Mouse (Mus musculus): ENCODE data around the gene Ccr9. TPM values are rescaled to one million over a fixed set of nuclear protein-coding genes. Genes with fewer than 3 reads are reported as not detected.

Ccr9 gene
- polyA plus RNA-seq, 1 experiment from 2014 or later: 0.04 TPM

GRCm38 (mm10) chr9:123815444-123815843, 137.2 kb downstream of the Ccr9 start:
- DNase-seq (ENCODE audit: extremely low spot score, low spot score): no peak
- Histone ChIP-seq H3K36me3 (replicated peaks) (peaks cover 53% of the 10 kb centered on the region), H3K9me3 (no peaks in the 10 kb centered on the region), H3K4me1 (no peaks in the 10 kb centered on the region), H3K4me3 (no peak overlapping the region), H3K27me3 (ENCODE audit: poor library complexity, severe bottlenecking) (no peaks in the 10 kb centered on the region), H3K27ac (no peak overlapping the region)
- WGBS: 96% methylated on average over 3 of the region's 3 CpGs

GRCm38 (mm10) chr9:123815996-123816395, 137.8 kb downstream of the Ccr9 start:
- 98% methylated on average over 1 of the region's 1 CpGs for WGBS
- Histone ChIP-seq H3K27ac (no peak overlapping the region), H3K36me3 (replicated peaks) (peaks cover 53% of the 10 kb centered on the region), H3K4me3 (no peak overlapping the region), H3K27me3 (ENCODE audit: poor library complexity, severe bottlenecking) (no peaks in the 10 kb centered on the region), H3K9me3 (no peaks in the 10 kb centered on the region), H3K4me1 (no peaks in the 10 kb centered on the region)
- DNase-seq (ENCODE audit: extremely low spot score, low spot score): no peak

GRCm38 (mm10) chr9:123818601-123819000, 140.4 kb downstream of the Ccr9 start:
- Histone ChIP-seq H3K4me1 (no peaks in the 10 kb centered on the region), H3K27me3 (ENCODE audit: poor library complexity, severe bottlenecking) (no peaks in the 10 kb centered on the region), H3K36me3 (replicated peaks) (peaks cover 72% of the 10 kb centered on the region), H3K4me3 (no peak overlapping the region), H3K27ac (no peak overlapping the region), H3K9me3 (no peaks in the 10 kb centered on the region)
- 70% methylated on average over 2 of the region's 2 CpGs for WGBS
- DNase-seq (ENCODE audit: extremely low spot score, low spot score): no peak

- Histone ChIP-seq H3K4me1 (no peaks in the 10 kb centered on the region), H3K27me3 (ENCODE audit: poor library complexity, severe bottlenecking) (no peaks in the 10 kb centered on the region), H3K9me3 (no peaks in the 10 kb centered on the region), H3K36me3 (replicated peaks) (peaks cover 91% of the 10 kb centered on the region), H3K4me3 (no peak overlapping the region), H3K27ac (no peak overlapping the region)
- DNase-seq (ENCODE audit: extremely low spot score, low spot score): no peak
- 86% methylated on average over 3 of the region's 3 CpGs for WGBS
Observed at GRCm38 (mm10) chr9:123826631-123827030, 148.4 kb downstream of the Ccr9 start.

- no peak for DNase-seq (ENCODE audit: extremely low spot score, low spot score)
- no peaks in the 10 kb centered on the region for H3K4me1 ChIP-seq
- peaks cover 68% of the 10 kb centered on the region for H3K36me3 ChIP-seq (replicated peaks)
- H3K9me3 ChIP-seq: no peaks in the 10 kb centered on the region
- no peaks in the 10 kb centered on the region for H3K27me3 ChIP-seq (ENCODE audit: poor library complexity, severe bottlenecking)
- H3K4me3 ChIP-seq: no peak overlapping the region
- 94% methylated on average over 4 of the region's 4 CpGs for WGBS
- H3K27ac ChIP-seq: no peak overlapping the region
Observed at GRCm38 (mm10) chr9:123828916-123829315, 150.7 kb downstream of the Ccr9 start.

Other genes with a start within 250 kb of the Ccr9 start
- gene Limd1, start 199.7 kb upstream of the Ccr9 start, polyA plus RNA-seq (2016; fragmentation: Nextera tagmentation; extraction: Ambion mirVana): 55.7 and 57.8 TPM in 2 replicates
- 40.1 and 42.5 TPM in 2 replicates for gene Sacm1l, start 148.7 kb upstream of the Ccr9 start, polyA plus RNA-seq (2016; fragmentation: Nextera tagmentation; extraction: Ambion mirVana)
- 0.15 and 0.25 TPM in 2 replicates for gene Slc6a20b, start 45.9 kb upstream of the Ccr9 start, polyA plus RNA-seq (2016; fragmentation: Nextera tagmentation; extraction: Ambion mirVana)
- gene Slc6a20a, start 446 bp downstream of the Ccr9 start, polyA plus RNA-seq (2016; fragmentation: Nextera tagmentation; extraction: Ambion mirVana): 0.18 and 0.78 TPM in 2 replicates
- gene Lztfl1, start 39.3 kb downstream of the Ccr9 start, polyA plus RNA-seq (2016; fragmentation: Nextera tagmentation; extraction: Ambion mirVana): 41.3 and 42.1 TPM in 2 replicates
- 0.07 and 0.14 TPM in 2 replicates for gene Cxcr6, start 128.0 kb downstream of the Ccr9 start, polyA plus RNA-seq (2016; fragmentation: Nextera tagmentation; extraction: Ambion mirVana)
- 10.2 and 11.1 TPM in 2 replicates for gene Fyco1, start 173.5 kb downstream of the Ccr9 start, polyA plus RNA-seq (2016; fragmentation: Nextera tagmentation; extraction: Ambion mirVana)
- gene Xcr1, start 183.6 kb downstream of the Ccr9 start, polyA plus RNA-seq (2016; fragmentation: Nextera tagmentation; extraction: Ambion mirVana): 0.02 and 0.04 TPM in 2 replicates

All from forebrain, embryonic 10.5 days (tissue).